Mouse (Mus musculus) midbrain, embryonic 13.5 days (tissue): ENCODE results near the gene Gm20503. TPM values are rescaled to one million over a fixed set of nuclear protein-coding genes. Genes with fewer than 3 reads are reported as not detected.

Experiments used
- polyA plus RNA-seq: library from polyadenylated mRNA; unstranded; fragments of >200 nt; fragmentation: Nextera tagmentation; extraction: Ambion mirVana; gene quantifications from 2 replicates; pipeline ENCODE4 v1.2.1, GENCODE M21; 2015

Gm20503 gene
- polyA plus RNA-seq, 1 experiment from 2014 or later = 9.5 TPM

Other genes with a start within 250 kb of the Gm20503 start
- not detected in 2 replicates for gene Olfr267, start 215.5 kb upstream of the Gm20503 start, polyA plus RNA-seq
- gene Ecpas, start 90.5 kb upstream of the Gm20503 start, polyA plus RNA-seq = 30.7 and 32.0 TPM in 2 replicates
- gene Zkscan16, start 59.6 kb upstream of the Gm20503 start, polyA plus RNA-seq = 0.77 and 0.95 TPM in 2 replicates
- gene Ptgr1, start 16.1 kb upstream of the Gm20503 start, polyA plus RNA-seq = 4.8 and 5.4 TPM in 2 replicates
- 6.0 and 7.5 TPM in 2 replicates for gene Dnajc25, start 8.1 kb upstream of the Gm20503 start, polyA plus RNA-seq
- gene Gng10, start 31.9 kb downstream of the Gm20503 start, polyA plus RNA-seq = 123 and 145 TPM in 2 replicates
- 0.04 TPM in 1 of 2 replicates, not detected in the other for gene AI481877, start 135.8 kb downstream of the Gm20503 start, polyA plus RNA-seq
- gene Ugcg, start 186.0 kb downstream of the Gm20503 start, polyA plus RNA-seq = 16.4 and 18.2 TPM in 2 replicates